Mouse (Mus musculus) activated CD4-positive, CD25-positive, alpha-beta regulatory T cell, adult 9 weeks (primary cell): ENCODE measurements around the gene Dusp2. TPM values are rescaled to one million over a fixed set of nuclear protein-coding genes. Genes with fewer than 3 reads are reported as not detected.

ENCODE experiments used
- polyA plus RNA-seq: library from polyadenylated mRNA; unstranded; fragments of 100-300 nt; shearing (Covaris generic); gene quantifications from one replicate; pipeline ENCODE4 v1.2.1, GENCODE M21; 2017

Dusp2 gene
- 14.2 TPM for polyA plus RNA-seq

GRCm38 (mm10) chr2:127335767-127336496 lies at the start of gene Dusp2:
TSS of gene Dusp2 (plus strand) at chr2:127336159.

GRCm38 (mm10) chr2:127338416-127338815 lies 2.5 kb downstream of the Dusp2 start, which contains the start of gene Astl:
TSS of gene Astl (plus strand) at chr2:127338639.

DNA sequence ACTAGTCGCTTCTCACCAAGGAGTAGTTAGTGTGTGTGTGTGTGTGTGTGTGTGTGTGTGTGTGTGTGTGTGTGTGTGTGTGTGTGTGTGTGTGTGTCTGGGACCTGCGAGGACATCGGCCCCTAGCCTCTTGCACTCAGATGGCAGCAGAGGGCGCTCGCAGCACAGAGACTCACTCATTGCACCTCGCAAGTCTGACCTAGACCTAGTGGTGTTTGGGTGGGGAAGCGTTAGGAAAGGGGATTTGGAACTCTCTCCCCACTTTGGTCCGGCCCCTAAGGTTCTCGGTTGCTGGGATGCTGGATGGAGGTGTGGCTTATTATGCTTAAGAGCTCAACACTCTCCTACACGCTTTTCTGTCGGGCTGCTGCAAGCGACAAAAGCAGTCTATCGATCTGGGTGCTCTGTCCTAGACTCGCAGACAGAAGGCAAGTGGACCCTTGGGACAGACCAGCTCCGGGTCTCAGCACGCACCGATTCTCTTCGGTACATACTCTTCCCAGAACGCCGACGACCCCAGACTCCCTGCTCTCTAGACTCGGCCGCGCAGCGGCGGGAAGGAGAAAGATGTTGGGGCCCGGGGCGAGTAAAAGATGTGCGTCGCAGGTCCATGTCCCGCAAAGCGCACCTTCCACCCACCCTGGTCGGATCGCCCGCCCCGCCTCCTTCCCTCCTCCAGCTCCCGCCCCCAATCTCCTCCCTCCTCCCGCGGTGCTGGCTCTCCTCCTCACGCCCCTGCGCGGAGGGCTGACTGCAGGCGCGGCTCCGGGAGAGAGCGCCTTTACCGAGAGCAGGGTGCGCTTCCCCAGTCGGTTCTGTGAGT lies 26.7 kb downstream of the Dusp2 start, which contains the start of gene Adra2b:
Gene Adra2b, plus strand, starts transcription at position 750 of the 823 bp plus-strand sequence.

Other genes starting within 250 kb of the Dusp2 start
- gene Ncaph, start 202.2 kb upstream of the Dusp2 start, polyA plus RNA-seq, result 10.0 TPM
- gene Itpripl1, start 192.7 kb upstream of the Dusp2 start, polyA plus RNA-seq, result 8.3 TPM
- 0.65 TPM for gene 1810024B03Rik, start 127.9 kb upstream of the Dusp2 start, polyA plus RNA-seq
- 113 TPM for gene Snrnp200, start 127.8 kb upstream of the Dusp2 start, polyA plus RNA-seq
- 100 TPM for gene Ciao1, start 88.3 kb upstream of the Dusp2 start, polyA plus RNA-seq
- 28.1 TPM for gene Tmem127, start 88.3 kb upstream of the Dusp2 start, polyA plus RNA-seq
- 30.1 TPM for gene Stard7, start 65.9 kb upstream of the Dusp2 start, polyA plus RNA-seq
- gene Astl, start 2.5 kb downstream of the Dusp2 start, polyA plus RNA-seq, result not detected
- gene Adra2b, start 27.0 kb downstream of the Dusp2 start, polyA plus RNA-seq, result not detected
- gene Gpat2, start 89.0 kb downstream of the Dusp2 start, polyA plus RNA-seq, result 0.44 TPM
- gene Fahd2a, start 108.4 kb downstream of the Dusp2 start, polyA plus RNA-seq, result 29.8 TPM
- gene Kcnip3, start 185.9 kb downstream of the Dusp2 start, polyA plus RNA-seq, result 0.29 TPM
- not detected for gene Prom2, start 205.3 kb downstream of the Dusp2 start, polyA plus RNA-seq